Mouse (Mus musculus) midbrain, embryonic 13.5 days (tissue): ENCODE measurements around the gene Nxn. TPM values are rescaled to one million over a fixed set of nuclear protein-coding genes. Genes with fewer than 3 reads are reported as not detected.

Experiments used
- ATAC-seq: fragments of 200-750 bp; cut with Nextera tagmentation; 2 replicates; pipeline ENCODE4 v1.8.0; 2017; ENCODE audit warnings: mild to moderate bottlenecking, moderate TSS enrichment, moderate library complexity
- H3K27ac ChIP-seq: fragments of 300-500 bp; sonication (generic); 2 replicates; pipeline ENCODE4 v1.5.1; 2015; ENCODE audit warnings: inconsistent platforms, mild to moderate bottlenecking, moderate library complexity
- H3K27me3 ChIP-seq: fragments of 300-500 bp; sonication (generic); 2 replicates; pipeline ENCODE4 v1.6.1; 2015; ENCODE audit warnings: mild to moderate bottlenecking, inconsistent platforms
- H3K36me3 ChIP-seq: fragments of 300-500 bp; sonication (generic); 2 replicates; pipeline ENCODE4 v1.6.1; 2015; ENCODE audit warnings: mild to moderate bottlenecking, inconsistent platforms
- H3K4me1 ChIP-seq: fragments of 300-500 bp; sonication (generic); replicated peaks from 2 replicates; pipeline ENCODE4 v1.6.1; 2015; ENCODE audit warnings: inconsistent platforms
- H3K4me2 ChIP-seq: fragments of 300-500 bp; sonication (generic); replicated peaks from 2 replicates; pipeline ENCODE4 v1.6.1; 2015; ENCODE audit warnings: moderate library complexity, mild to moderate bottlenecking, inconsistent platforms
- H3K4me3 ChIP-seq: fragments of 300-500 bp; sonication (generic); replicated peaks from 2 replicates; pipeline ENCODE4 v1.5.1; 2015; ENCODE audit warnings: mild to moderate bottlenecking, inconsistent platforms
- H3K9ac ChIP-seq: fragments of 300-500 bp; sonication (generic); replicated peaks from 2 replicates; pipeline ENCODE4 v1.6.1; 2015; ENCODE audit warnings: mild to moderate bottlenecking, inconsistent platforms
- H3K9me3 ChIP-seq: fragments of 300-500 bp; sonication (generic); 2 replicates; pipeline ENCODE4 v1.6.1; 2016; ENCODE audit warnings: mild to moderate bottlenecking, inconsistent platforms
- WGBS: fragments of 180-500 bp; shearing (Covaris S2); methylation state at CpG from one replicate; pipeline ENCODE4 v1.1.7; 2015; 5-methylcytosine and 5-hydroxymethylcytosine counted together
- polyA plus RNA-seq: library from polyadenylated mRNA; unstranded; fragments of >200 nt; fragmentation: Nextera tagmentation; extraction: Ambion mirVana; gene quantifications from 2 replicates; pipeline ENCODE4 v1.2.1, GENCODE M21; 2015

Nxn gene
- 29.0 and 34.3 TPM in 2 replicates for polyA plus RNA-seq

GRCm38 (mm10) chr11:76398798-76399586 is at the start of gene Nxn:
TSS of gene Nxn (minus strand) at chr11:76399140.
- WGBS: under 1% methylated on average over 70 of the region's 70 CpGs
- Histone ChIP-seq H3K9me3 (no peaks in the 10 kb centered on the region), H3K9ac (peak within 1 kb of the TSS; percentile 86), H3K4me2 (peak within 1 kb of the TSS; percentile 98), H3K27ac (peak within 1 kb of the TSS; percentile 88), H3K27me3 (peaks cover 3% of the 10 kb centered on the region; the same call in 1 of the 2 replicates), H3K36me3 (no peaks in the 10 kb centered on the region), H3K4me3 (peak within 1 kb of the TSS; percentile 88), H3K4me1 (peaks cover 33% of the 10 kb centered on the region)
- ATAC-seq: peak; percentile 91

GRCm38 (mm10) chr11:76446251-76446650 is 47.3 kb upstream of the Nxn start:
- H3K27me3 ChIP-seq: no peaks in the 10 kb centered on the region
- H3K4me3 ChIP-seq: no peak overlapping the region
- H3K4me2 ChIP-seq: no peak overlapping the region
- H3K27ac ChIP-seq: no peak overlapping the region
- peaks cover 65% of the 10 kb centered on the region for H3K36me3 ChIP-seq
- WGBS: 4% methylated on average over 10 of the region's 10 CpGs
- ATAC-seq: no peak
- H3K4me1 ChIP-seq: peaks cover 75% of the 10 kb centered on the region
- no peaks in the 10 kb centered on the region for H3K9me3 ChIP-seq
- no peak overlapping the region for H3K9ac ChIP-seq

- Histone ChIP-seq H3K4me2 (no peak overlapping the region), H3K27me3 (no peaks in the 10 kb centered on the region)
- ATAC-seq: no peak
These were observed 46.5 kb upstream of the Nxn start for GRCm38 (mm10) chr11:76445459-76445858.

GRCm38 (mm10) chr11:76439666-76440065 is 40.7 kb upstream of the Nxn start:
- no peak for ATAC-seq
- H3K27ac ChIP-seq: 0 out of 2 replicates have a peak overlapping the region, but pooled peaks have one; percentile 39

More at GRCm38 (mm10) chr11:76445459-76445858, 46.5 kb upstream of the Nxn start:
- Histone ChIP-seq H3K4me3 (no peak overlapping the region), H3K4me1 (peaks cover 75% of the 10 kb centered on the region), H3K9me3 (no peaks in the 10 kb centered on the region), H3K9ac (no peak overlapping the region), H3K27ac (0 out of 2 replicates have a peak overlapping the region, but pooled peaks have one; percentile 41), H3K36me3 (peaks cover 62% of the 10 kb centered on the region)
- WGBS: 20% methylated on average over 8 of the region's 8 CpGs

GRCm38 (mm10) chr11:76436864-76437437 is 38.0 kb upstream of the Nxn start:
- no peaks in the 10 kb centered on the region; the same call in 1 of the 2 replicates for H3K27me3 ChIP-seq
- H3K4me2 ChIP-seq: peak overlapping the region; percentile 49
- H3K9ac ChIP-seq: peak overlapping the region; percentile 33
- peaks cover 51% of the 10 kb centered on the region for H3K4me1 ChIP-seq
- H3K4me3 ChIP-seq: peak overlapping the region; percentile 19
- peaks cover 59% of the 10 kb centered on the region for H3K36me3 ChIP-seq
- H3K27ac ChIP-seq: peak overlapping the region; percentile 61
- peak; percentile 70 for ATAC-seq
- 6% methylated on average over 28 of the region's 28 CpGs for WGBS
- no peaks in the 10 kb centered on the region for H3K9me3 ChIP-seq

More at GRCm38 (mm10) chr11:76439666-76440065, 40.7 kb upstream of the Nxn start:
- no peaks in the 10 kb centered on the region; the same call in 1 of the 2 replicates for H3K27me3 ChIP-seq
- WGBS: 2% methylated on average over 3 of the region's 3 CpGs
- no peaks in the 10 kb centered on the region for H3K9me3 ChIP-seq
- H3K4me1 ChIP-seq: peaks cover 59% of the 10 kb centered on the region
- H3K4me2 ChIP-seq: no peak overlapping the region
- no peak overlapping the region for H3K9ac ChIP-seq
- no peak overlapping the region for H3K4me3 ChIP-seq
- H3K36me3 ChIP-seq: peaks cover 54% of the 10 kb centered on the region

GRCm38 (mm10) chr11:76436009-76436408 is 37.1 kb upstream of the Nxn start:
- Histone ChIP-seq H3K4me3 (no peak overlapping the region), H3K4me1 (peaks cover 43% of the 10 kb centered on the region), H3K9me3 (no peaks in the 10 kb centered on the region), H3K27ac (no peak overlapping the region), H3K27me3 (no peaks in the 10 kb centered on the region; the same call in 1 of the 2 replicates), H3K36me3 (peaks cover 60% of the 10 kb centered on the region), H3K9ac (no peak overlapping the region), H3K4me2 (no peak overlapping the region)
- no peak for ATAC-seq
- 85% methylated on average over 5 of the region's 5 CpGs for WGBS

- WGBS: 72% methylated on average over 6 of the region's 6 CpGs
- no peak for ATAC-seq
- H3K27me3 ChIP-seq: no peaks in the 10 kb centered on the region
- peak overlapping the region; percentile 44; the same call in 1 of the 2 replicates for H3K9ac ChIP-seq
- peaks cover 51% of the 10 kb centered on the region for H3K36me3 ChIP-seq
- H3K4me2 ChIP-seq: no peak overlapping the region
- peaks cover 26% of the 10 kb centered on the region for H3K4me1 ChIP-seq
- no peaks in the 10 kb centered on the region for H3K9me3 ChIP-seq
- peak overlapping the region; percentile 55 for H3K27ac ChIP-seq
- no peak overlapping the region for H3K4me3 ChIP-seq
These were observed 31.2 kb upstream of the Nxn start for GRCm38 (mm10) chr11:76429966-76430631.

- no peak for ATAC-seq
- 58% methylated on average over 7 of the region's 7 CpGs for WGBS
- H3K4me2 ChIP-seq: no peak overlapping the region
- peaks cover 56% of the 10 kb centered on the region for H3K36me3 ChIP-seq
- peak overlapping the region; percentile 55 for H3K27ac ChIP-seq
- no peaks in the 10 kb centered on the region for H3K27me3 ChIP-seq
- no peak overlapping the region for H3K4me3 ChIP-seq
- H3K9ac ChIP-seq: peak overlapping the region; percentile 44; the same call in 1 of the 2 replicates
- no peaks in the 10 kb centered on the region for H3K9me3 ChIP-seq
- peaks cover 23% of the 10 kb centered on the region for H3K4me1 ChIP-seq
These were observed 30.6 kb upstream of the Nxn start for GRCm38 (mm10) chr11:76429556-76429955.

- Histone ChIP-seq H3K36me3 (peaks cover 58% of the 10 kb centered on the region), H3K4me1 (peaks cover 23% of the 10 kb centered on the region), H3K27ac (no peak overlapping the region), H3K4me2 (no peak overlapping the region), H3K27me3 (no peaks in the 10 kb centered on the region), H3K9ac (0 out of 2 replicates have a peak overlapping the region, but pooled peaks have one; percentile 8), H3K4me3 (no peak overlapping the region), H3K9me3 (no peaks in the 10 kb centered on the region)
- peak; percentile 37; the same call in 1 of the 2 replicates for ATAC-seq
- WGBS: 62% methylated on average over 4 of the region's 4 CpGs
These were observed 30.1 kb upstream of the Nxn start for GRCm38 (mm10) chr11:76429046-76429445.

- Histone ChIP-seq H3K9me3 (no peaks in the 10 kb centered on the region), H3K27me3 (no peaks in the 10 kb centered on the region), H3K4me3 (no peak overlapping the region), H3K9ac (peak overlapping the region; percentile 15; the same call in 1 of the 2 replicates), H3K4me2 (no peak overlapping the region), H3K4me1 (peaks cover 23% of the 10 kb centered on the region), H3K36me3 (peaks cover 58% of the 10 kb centered on the region), H3K27ac (no peak overlapping the region)
- 82% methylated on average over 3 of the region's 3 CpGs for WGBS
- no peak for ATAC-seq
These were observed 28.8 kb upstream of the Nxn start for GRCm38 (mm10) chr11:76427781-76428180.

- Histone ChIP-seq H3K9me3 (no peaks in the 10 kb centered on the region), H3K27me3 (no peaks in the 10 kb centered on the region), H3K4me3 (no peak overlapping the region), H3K36me3 (peaks cover 67% of the 10 kb centered on the region), H3K27ac (no peak overlapping the region), H3K9ac (no peak overlapping the region), H3K4me2 (no peak overlapping the region), H3K4me1 (peaks cover 23% of the 10 kb centered on the region)
- ATAC-seq: no peak
- 85% methylated on average over 6 of the region's 6 CpGs for WGBS
These were observed 26.8 kb upstream of the Nxn start for GRCm38 (mm10) chr11:76425749-76426148.
